In the genomic region with DNA sequence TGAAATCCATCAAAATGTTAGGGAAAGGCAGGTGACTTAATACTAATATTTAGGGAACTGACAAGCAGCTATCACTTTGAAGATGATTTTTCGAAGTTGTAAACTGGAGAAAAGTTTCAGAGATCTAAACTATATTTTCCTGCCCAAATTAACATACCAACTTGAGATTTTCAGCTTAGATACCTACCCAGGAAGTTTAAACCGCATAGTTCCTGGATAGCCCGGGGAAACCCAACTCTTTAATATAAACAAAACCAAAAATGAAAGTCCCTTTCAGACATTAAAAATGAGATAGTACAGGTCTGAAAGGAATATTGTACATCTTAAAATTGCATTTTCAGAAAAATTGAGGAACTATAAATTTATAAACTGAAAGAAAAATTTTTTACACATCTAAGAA, we compare ENCODE assay signal across 28 mouse cellular contexts. TPM values are rescaled to one million over a fixed set of nuclear protein-coding genes. Genes with fewer than 3 reads are reported as not detected.
DNase-seq lines count a peak whose midpoint lies in the region; ATAC-seq lines count a peak whose summit lies in the region.
"Had no signal": no experiment of that assay in that cellular context is flagged by ENCODE, and none has a peak within 500 bp of the region (broad histone marks: within the 10 kb centered on the region; RNA-seq: fewer than 3 reads in every experiment).

No protein-coding gene starts in this region.

- peak; percentile 92 for ATAC-seq in CD4-positive, CD25-positive, alpha-beta regulatory T cell, adult 4 months
- ATAC-seq in common myeloid progenitor, adult 5-6 weeks (replicated peaks; ENCODE audit: low read depth, poor library complexity, severe bottlenecking), result 0 out of 2 replicates have a peak, but pooled peaks have one; percentile 37
- ATAC-seq: forebrain, embryonic 16.5 days had no signal

- peak; percentile 53 for DNase-seq in CD4-positive helper T cell, adult 2 months (ENCODE audit: low read depth, low spot score)
- DNase-seq in splenic B cell, adult 2 months (ENCODE audit: low read depth, low spot score), result peak; percentile 44
- DNase-seq in urinary bladder, postnatal 14 days (ENCODE audit: low spot score), result no peak
- no peak for DNase-seq in urinary bladder, postnatal 10 days (ENCODE audit: low spot score)
- DNase-seq: adrenal gland, postnatal 10 days; cerebellum, adult 11 months; cerebellum, adult 9-11 months; gastrocnemius, adult 2 months; gastrocnemius, postnatal 36 days; heart, adult 18-20 months; heart, postnatal 4 days; kidney, adult 11 months; kidney, postnatal 14 days; layer of hippocampus, postnatal 36 days; liver, embryonic 13.5 days; lung, adult 2 months; lung, postnatal 10 days; midbrain, embryonic 14.5 days; right cerebral cortex, adult 18-20 months; thymus, postnatal 14 days had no signal

- no peaks in the 10 kb centered on the region for H3K27me3 ChIP-seq in splenic B cell, adult 2 months (ENCODE audit: control insufficient read depth, insufficient read depth, low read length, poor library complexity, severe bottlenecking)
- H3K27me3 ChIP-seq: hindbrain, embryonic 13.5 days; limb, embryonic 15.5 days; liver, embryonic 13.5 days; neural tube, embryonic 15.5 days had no signal

- H3K36me3 ChIP-seq in splenic B cell, adult 2 months (ENCODE audit: control insufficient read depth, insufficient read depth, low read length, poor library complexity, severe bottlenecking), result no peaks in the 10 kb centered on the region
- H3K36me3 ChIP-seq: forebrain, embryonic 10.5 days; limb, embryonic 10.5 days; limb, embryonic 15.5 days; liver, embryonic 13.5 days; neural tube, embryonic 15.5 days had no signal

RNA-seq across cellular contexts. Expression of gene Gpr34, which starts 54.2 kb away (rescaled TPM):
- polyA plus RNA-seq in CD4-positive, CD25-positive, alpha-beta regulatory T cell, adult 4 months (2017; shearing (Covaris generic)), result 10 to 100 TPM; 39.1 to 41.9 TPM
- total RNA-seq in common myeloid progenitor, adult 5-6 weeks (2017), result 0.46 TPM in 1 of 2 replicates, not detected in the other

Comparison
In these comparisons a context has a peak if more than half of its experiments do, and no peak if none do; other contexts are left out.
1. DNase-seq: peak in CD4-positive helper T cell, adult 2 months (single experiment) and splenic B cell, adult 2 months (single experiment); none in urinary bladder, postnatal 14 days (single experiment) and urinary bladder, postnatal 10 days (single experiment).